Mouse (Mus musculus) thymus, adult 18-20 months (tissue): ENCODE measurements at regions not wholly inside any gene's neighbourhood (a gene's known extent, or its start where the extent isn't known, plus 50 kb on each side); places are given as distances from the start of the nearest gene placed in this dataset.

Source experiments
- DNase-seq, 2 experiments: peaks; one replicate each; pipeline ENCODE4 v3.0.0; 2022; ENCODE audit warnings: mixed read lengths in 2 of 2

DNA sequence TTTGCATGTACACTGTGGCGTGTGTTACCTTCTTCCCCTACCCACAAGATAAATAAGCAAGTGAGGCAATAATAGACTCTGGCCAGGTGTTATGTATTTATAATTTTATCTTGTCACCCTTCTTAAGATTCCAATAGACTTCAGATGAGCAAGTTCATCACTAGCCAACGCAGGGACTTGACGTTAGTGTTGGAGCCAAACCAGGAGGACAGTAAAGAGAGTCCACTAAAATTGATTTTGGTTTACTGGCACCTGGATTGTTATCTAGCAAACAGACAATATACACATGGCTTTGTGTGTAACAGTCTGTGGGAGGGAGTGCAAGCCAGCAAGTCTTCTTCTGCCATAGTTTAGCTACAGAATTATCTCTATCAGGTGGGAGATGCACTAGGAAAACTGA lies 236.0 kb downstream of the Ndfip2 start:
- no peak for DNase-seq

DNA sequence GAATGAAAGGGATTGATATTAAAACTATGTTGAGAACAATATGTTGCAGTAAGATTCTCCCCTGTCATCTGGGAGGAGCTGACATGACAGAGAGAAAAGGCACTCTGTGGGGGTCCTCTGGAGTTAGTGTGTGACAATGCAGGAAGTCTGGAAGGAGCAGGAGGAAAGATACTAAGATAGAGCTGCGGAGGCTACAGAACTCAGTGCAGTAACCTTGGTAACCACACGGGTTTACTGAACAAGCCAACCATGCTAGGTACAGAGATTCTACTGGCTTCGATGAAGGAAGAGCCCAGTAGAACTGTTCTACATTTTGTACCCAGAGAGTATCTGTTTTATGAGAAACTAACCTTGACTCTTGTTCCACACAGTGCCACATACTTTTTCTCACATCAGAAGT lies 231.8 kb downstream of the Ndfip2 start:
- DNase-seq: no peak

DNA sequence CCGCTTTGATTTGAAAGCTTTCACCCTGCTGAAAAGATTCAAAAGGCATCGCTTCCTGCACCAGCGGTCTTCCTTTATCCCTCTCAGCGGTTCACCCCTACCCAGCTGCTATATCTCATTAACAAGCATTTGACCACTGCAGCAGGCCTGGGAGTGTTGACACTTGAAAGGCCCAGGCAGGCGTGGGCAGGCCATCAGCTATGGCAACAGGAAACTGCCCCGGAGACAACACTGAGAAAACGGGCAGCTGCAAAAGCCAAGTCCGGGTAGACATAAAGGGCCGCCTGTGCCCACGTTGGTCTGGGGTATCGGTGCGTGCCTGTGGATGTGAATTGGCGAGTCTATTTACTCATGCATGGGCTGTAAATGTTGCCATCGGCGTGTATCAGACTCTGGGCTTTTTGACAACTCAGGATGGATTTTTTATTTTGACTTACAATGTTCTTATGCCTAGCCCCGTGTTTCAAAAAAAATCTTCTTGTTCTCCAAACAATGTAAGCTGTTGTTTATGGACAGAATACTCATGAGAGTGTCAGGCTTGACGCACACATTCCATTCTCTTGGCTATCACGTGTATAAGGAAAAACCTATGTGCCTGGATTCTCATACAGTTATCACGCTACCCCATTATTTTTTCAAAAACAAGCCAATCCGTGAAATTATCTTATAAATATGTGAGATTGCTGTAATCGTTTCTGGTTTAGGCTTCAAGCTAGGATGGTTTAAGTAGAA lies 225.1 kb downstream of the Ndfip2 start:
- DNase-seq: no peak

DNA sequence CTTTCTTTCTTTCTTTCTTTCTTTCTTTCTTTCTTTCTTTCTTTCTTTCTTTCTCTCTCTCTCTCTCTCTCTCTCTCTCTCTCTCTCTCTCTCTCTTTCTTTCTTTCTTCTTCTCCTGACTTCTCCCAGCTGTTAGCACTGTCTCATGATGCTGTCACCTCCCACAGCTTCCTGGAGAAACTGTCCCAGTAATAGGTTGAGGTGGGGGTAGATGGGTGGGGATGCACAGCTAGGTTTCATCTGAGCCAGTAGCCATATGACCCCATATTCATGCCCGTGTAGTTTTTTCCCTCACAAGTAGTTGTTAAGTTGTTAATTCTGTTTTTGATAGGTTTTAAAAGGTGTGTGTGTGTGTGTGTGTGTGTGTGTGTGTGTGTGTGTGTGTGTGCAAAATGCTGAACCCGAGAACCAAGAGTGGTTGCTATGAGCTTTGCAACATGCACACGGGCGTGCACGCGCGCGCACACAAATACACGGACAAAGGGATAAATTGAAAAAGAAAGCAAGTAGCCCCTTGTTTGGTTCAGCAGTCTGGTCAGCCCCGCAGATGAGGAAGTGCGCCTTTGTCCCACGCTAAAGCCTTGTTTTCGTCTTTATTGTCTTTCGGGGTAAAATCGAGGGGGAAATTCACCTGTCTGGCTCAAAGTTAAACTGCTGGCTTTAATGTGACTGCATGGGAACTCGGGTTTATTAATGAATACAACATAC lies 224.4 kb downstream of the Ndfip2 start:
- DNase-seq: no peak

DNA sequence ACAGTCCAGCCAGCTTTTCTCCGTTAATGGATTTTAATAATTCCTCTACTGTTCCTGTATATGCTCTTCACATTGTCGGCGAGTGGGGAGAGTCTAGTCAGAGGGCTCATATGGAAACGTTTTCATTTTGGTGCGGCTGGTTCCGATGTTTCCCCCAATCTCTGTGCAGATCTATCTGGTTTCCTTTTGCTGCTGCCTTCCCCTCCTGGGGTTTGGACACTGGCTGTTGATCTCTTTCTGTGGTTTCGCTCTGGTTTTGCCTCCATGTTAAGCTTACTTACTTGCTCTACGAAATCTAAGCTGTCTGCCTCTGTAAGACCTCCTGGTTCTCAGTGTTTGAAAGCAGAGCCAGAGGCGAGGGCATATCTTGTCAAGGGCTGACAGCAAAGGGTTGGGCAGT lies 221.7 kb downstream of the Ndfip2 start:
- DNase-seq: no peak

DNA sequence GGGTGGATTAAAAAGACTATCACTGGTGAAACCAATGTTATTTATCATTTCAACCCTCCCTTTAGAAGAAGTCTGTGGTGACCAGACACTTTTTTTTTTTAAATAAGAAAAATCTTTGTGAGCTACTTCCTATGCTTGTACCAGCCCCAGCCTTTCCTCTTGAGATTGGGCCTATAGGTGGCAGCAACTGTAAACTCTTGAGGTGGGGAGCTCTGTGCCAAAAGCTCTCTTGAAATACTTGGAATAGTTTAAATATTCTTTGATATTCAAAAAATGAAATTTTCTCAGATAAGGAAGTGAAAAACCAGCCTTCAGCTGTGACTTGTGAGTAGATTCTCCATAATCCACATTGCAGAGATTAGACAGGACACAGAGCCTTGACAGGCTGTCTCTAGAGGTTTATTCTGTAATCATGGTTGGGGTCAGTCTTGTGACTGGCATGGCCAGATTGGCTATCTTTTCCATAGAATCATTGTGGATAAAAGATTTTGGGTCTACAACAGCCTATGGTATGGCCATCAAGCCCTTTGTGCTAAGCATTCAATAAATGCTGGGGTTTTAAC lies 216.7 kb downstream of the Ndfip2 start:
- DNase-seq: no peak

DNA sequence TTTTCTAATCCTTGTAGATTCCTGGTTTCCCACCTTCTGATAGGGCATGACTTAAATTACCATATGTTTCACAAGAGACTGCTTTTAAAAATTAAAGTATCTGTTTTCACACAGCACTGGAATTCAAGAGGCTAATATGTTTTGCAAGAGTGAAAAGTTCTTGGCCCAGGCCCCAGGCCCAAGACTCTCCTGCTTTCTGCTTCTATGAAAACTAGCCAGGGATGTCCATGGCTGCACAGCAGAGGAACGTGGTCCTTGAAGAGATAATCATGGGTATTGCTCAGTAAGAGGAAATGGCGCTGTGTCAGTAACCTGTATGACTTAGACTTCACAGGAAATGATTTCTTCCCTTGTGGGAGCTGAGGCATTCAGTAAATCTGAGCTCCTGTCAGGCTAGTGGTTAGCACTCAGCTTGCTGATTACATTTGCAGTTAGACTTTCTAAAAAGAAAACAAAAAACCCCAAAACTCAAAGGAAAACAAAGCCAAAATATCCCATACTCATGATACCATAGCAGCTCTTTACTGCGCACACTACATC lies 190.6 kb downstream of the Ndfip2 start:
- DNase-seq: no peak

DNA sequence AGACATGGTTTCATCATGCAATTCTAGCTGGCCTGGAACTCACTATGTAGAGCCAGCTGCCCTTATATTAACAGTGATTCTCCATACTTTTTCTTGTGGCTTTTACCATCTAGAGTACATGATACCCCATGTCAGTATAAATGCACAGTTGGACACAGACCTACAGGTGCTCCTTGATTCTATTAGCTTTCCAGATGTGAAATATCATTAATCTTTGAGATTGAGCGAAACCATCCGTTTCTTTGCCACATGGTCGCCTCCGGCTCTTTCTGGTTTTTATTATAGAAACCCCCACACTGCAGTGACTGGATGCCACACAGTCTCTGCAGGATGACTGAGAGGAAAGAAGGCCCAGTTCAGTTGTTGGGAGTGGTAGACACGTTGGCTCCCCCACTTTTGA lies 188.7 kb downstream of the Ndfip2 start:
- DNase-seq: no peak

DNA sequence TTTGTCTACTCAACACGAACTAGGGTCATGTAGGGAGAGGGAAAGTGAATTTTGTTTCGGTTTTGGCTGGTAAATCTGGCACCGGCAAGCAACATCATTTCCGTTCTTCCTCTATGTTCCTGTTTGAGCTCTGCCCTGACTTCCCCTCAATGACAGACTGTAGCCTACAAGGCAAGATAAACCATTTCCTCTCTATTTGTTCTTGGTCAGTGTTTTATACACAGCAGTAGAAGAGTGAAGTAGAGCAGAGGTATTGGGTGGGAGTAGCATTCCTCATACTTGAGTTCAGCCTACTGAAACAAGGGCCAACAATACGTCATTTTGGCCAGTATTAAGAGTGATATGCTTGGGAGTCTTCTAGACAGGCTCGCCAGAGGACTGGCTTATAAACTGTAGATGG lies 177.0 kb downstream of the Ndfip2 start:
- no peak for DNase-seq

DNA sequence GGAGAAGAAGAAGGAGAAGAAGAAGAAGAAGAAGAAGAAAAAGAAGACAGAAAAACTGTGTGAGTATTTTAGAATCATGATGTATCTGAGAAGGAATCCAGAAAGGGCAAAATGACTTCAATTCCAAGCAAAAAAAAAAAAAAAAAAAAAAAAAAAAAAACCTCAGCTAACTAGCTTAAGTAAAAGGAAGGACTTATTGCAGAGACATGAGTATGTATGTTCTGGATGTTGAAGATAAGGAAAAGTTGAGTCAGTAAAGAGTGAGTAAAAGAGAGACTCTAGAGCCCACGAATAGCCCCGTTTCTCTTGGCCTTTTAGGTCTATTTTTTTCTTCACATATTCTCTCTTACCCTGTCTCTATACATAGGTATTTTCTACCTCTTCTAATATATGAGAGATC lies 175.1 kb downstream of the Ndfip2 start:
- DNase-seq: no peak

DNA sequence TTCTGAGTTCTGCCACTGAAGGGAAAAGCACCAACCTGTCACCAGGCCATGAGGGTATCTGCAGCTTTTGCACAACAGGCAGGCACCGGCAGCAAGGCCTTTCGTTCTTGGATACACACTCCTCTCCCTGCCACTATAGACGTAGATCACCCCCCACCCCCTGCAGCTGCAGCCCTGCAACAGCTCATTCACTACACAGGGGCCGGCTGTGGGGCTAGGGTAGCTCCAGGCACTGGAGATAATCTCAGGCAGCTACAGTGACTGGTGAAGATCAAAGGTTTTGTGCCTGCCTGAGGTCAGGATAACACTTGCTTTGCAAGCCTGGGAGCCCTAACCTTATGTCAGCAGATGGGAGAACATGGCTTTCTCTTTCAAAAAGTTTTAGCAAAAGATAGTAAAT lies 174.3 kb downstream of the Ndfip2 start:
- no peak for DNase-seq

DNA sequence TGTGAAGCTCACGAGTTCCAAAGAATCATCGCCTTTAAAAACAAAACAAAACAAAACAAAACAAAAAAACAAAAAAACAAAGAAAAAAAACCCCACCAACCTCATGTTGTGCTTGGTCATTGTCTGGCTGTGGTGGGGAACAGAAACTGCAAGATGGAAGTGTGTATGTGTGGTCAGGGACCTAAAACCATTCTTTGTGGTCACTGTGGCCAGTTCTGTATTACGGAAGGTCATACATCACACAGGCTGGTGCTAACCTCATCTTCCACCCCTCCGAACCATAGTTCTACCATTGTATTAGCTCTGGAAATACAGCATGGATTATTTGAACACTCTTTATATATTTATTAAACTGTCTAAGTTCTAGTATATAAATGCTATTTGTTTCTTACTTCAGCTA lies 173.2 kb downstream of the Ndfip2 start:
- no peak for DNase-seq

DNA sequence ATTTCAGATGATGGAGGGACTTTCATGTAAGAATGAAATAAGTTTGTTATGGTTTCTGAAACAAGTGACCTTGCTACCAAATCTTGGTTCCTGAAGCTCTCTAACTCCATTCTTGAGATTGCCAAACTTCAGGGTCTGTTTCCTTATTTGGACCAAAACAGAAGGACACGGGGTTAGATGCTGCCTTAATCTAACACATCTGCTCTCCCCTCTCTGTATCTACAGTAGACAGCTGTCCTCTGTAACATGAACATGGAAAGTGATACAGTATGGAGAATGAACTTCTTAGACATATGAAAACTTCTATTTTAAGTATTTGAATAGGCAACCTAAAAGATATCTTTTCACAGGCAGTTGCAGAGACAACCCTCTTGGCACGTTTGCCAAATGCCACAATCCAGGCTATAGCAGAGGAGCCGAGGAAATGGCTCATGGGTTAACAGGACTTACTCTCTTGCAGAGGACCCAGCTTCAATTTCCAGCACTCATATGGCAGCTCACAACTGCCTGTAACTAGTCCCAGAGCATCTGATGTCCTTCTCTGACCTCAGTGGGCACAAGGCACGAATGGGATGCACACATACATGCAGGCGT lies 171.4 kb downstream of the Ndfip2 start:
- DNase-seq: no peak

DNA sequence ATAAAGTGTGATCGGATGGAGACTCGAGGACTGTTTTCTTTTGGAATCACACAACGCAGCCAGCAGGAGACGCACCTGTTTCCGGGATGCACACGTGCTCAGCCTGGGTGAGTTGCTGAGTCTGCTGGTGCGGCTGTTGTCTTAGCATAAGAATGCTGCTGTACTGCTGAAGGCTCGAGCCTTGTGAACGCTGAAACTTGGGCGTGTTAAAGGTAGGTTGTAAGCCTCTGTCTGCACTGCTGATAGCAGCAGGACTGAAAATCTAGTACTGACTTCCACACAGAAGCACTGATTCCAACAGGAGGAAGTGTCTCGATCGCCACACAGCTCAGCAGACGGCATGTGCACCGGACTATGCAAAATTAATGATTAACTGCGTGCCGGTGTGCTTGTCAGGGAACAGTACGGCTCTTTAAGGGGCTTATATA lies 169.1 kb downstream of the Ndfip2 start:
- no peak for DNase-seq

DNA sequence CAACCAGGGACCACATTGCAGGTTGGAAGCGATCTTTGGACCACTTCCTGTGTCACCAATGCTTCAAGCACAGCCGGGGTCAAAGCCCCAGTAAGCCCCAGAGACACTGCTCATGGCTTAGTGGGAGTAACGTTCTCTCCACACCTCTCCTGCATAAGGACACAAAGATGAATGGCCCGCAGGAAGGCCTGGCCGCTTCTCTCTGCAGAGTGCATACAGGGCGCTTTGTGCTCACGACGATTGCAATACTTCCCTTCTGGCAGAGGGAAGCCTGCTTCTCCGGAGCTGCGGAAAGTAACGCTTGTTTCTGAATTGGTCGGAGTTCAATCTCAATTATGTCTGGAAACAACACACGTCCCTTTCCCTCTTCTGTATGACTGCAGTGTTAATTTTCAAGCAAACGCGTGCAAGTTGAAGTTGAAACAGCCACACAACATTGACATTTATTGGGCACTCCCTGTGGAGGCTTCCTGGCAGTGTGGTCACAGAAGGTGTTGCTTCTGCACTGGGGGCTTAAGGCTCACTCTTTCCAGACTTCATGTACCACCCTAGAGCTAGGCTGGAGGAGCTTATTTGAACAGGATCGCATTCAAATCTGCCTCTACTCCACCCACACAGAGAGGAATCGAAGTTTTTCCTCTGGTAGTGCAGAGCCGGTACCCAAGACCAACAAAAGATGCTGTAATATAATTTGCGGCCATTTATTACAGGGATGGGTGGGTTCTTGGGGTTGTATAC lies 168.4 kb downstream of the Ndfip2 start:
- no peak for DNase-seq

DNA sequence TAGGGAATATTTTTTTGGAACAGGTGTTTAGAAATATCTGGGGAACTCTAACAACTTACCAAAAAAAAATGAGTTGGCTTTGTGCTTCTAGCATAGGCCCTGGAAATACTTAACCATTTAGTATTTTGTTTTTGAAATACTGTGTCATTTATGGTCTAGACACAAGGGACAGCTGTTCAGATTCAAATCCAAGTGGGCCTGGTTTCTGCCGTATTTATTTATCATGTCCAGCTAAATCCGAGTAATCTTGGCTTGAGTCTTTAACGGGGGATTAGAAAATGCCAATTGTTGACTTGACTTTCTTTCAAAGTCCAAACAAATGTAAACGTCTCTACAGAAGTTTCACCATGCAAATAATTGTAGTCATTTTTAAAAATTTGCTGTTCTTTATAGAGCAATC lies 159.6 kb downstream of the Ndfip2 start:
- no peak for DNase-seq

DNA sequence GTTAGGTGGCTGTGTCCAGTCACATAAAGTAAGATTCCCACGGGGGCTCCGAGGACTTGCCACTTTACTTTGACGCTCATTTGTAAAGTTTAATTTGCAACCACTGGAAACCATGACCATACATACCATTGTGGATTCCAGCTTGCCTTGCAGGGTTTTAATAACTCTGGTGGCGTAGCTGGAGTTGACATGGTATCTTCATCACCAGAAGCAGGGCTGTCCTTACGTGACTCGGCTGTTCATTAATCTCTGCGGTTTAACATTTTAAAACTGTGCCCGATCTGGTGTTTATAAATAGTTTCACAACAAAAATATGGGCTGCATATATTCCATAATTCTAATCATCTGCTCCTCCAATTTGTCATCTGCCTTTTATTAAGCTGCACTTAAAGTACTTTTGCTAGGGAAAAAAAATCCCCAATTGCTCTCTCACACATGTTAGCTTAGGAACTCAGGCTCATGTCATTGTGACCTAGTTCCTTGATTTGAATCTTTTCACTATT lies 159.1 kb downstream of the Ndfip2 start:
- no peak for DNase-seq

DNA sequence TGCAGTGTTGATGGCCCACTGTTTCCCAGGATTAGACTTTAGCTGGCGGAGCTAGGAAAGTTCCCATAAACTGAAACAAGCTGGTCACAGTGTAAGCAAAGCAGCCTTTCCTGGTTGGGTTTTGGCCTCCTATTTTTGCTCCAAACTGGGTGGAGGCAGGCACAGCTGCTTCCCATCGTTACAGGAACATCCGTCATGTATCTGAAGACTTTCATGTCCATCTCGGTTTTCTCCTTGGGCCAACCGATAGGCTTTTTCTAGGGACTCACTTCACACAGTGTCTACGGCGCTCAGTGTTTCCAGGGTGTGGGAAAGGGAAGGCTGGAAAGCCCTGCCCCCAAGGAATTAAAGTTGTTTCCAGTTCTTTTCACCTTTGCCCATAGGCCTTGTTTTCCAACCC lies 158.6 kb downstream of the Ndfip2 start:
- no peak for DNase-seq

DNA sequence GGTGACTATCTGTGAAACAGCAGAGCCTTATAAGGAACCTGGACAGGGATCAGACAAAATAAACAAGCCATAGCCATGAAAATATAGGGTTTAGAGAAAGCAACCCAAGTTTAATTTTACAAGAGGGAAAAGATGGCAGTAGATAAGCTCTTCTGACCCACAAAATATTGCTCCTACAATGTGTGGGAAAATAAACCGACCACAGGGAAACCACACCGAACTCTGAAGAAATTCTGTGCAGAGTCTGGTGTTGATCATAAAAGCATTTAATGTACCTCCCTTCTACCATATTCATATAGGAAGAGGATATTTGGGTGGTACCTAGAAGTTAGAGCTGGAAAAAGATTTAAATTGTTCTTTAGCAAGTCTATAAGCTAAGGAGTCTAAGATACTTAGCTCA lies 146.3 kb downstream of the Ndfip2 start:
- no peak for DNase-seq

DNA sequence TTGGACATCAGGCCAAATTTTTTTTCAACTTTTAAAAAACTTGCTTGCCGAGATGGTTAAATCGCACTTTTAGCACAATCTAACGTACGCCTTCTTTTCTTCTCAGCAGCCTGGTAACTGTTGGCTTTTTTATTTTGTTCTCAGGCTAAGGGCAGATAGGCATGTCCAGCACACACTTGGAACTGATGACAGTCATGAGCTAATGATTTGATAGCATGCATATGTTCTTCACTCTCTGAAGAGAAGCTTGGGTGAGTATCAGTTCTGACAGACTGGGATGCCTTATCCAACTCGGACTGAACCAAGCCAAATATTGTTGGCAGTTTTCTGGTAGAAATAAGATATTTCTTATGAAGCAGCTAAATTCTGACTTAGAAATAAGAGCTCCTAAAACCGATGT lies 145.9 kb downstream of the Ndfip2 start:
- DNase-seq: no peak

DNA sequence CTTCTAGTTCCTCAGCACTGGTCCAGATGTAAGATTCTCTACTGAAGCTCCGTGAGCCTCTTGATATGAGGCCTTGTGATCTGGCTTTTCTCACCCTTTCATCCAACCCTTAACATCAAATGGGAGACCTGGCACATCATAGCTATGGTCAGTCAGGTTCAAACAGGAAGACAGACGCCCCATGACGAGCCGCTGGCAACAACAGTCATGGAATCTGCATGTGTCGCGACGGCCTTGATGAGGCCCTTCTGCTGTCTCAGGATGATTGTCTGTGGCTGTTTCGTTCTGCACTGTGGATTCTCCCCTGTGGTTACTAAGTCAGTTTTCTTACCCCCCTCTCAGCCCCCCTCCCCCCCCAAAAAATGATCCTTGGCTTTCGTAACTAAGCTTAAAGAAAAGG lies 144.9 kb downstream of the Ndfip2 start:
- no peak for DNase-seq

DNA sequence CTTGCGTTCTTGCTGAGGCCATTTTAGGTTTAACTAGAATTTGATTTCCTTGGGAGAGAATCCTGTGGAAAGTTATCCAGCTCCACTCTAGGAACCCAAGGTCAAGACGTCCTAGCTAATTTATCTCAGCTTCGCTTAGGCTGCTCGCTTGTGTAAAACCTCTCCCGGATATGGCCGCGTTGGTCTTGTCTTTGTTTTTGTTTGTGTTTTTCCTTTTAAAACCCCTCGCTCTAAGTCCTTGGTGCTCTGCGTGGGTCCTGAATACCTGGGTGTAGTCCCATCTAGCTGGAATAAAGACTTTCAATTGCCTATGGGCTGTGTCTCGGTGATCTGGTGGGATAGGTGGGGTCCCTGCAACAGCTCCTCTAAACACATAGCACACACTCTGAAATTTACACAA lies 144.2 kb downstream of the Ndfip2 start:
- DNase-seq: no peak

DNA sequence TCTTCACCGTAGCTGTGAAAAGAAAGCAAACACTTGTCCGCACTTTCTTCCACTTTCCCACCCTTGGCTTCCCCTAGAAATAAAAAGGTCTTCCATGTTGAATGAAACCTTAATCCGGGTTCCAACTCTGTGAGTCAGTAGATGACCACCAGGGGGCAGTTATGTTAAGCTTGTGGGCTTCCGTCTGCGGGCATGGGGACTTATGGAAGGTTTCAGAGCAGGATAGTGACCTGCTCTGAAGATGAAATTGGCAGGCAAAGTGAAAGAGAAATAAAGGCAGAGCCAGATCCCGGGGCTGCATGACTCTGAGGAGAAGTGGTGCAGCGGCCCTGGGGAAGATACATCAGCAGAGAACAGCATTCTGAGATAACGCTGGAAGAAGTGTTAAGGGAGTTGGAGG lies 139.1 kb downstream of the Ndfip2 start:
- DNase-seq: peak; percentile 7 to 22
